Mouse (Mus musculus) testis, adult 2 months (tissue): ENCODE results near the gene Olfr957.

ENCODE experiments used
- CTCF ChIP-seq: fragments of 200-500 bp; IDR thresholded peaks from 2 replicates; pipeline ENCODE4 v1.5.1; 2012; ENCODE audit warnings: low read depth, mild to moderate bottlenecking, inconsistent platforms, low read length, moderate library complexity; ENCODE audit not compliant: control insufficient read depth, insufficient read depth, insufficient replicate concordance
- POLR2A ChIP-seq: fragments of 200-500 bp; IDR thresholded peaks from 2 replicates; pipeline ENCODE4 v1.6.1; 2012; ENCODE audit warnings: low read depth, mild to moderate bottlenecking, inconsistent platforms, low read length, moderate library complexity; ENCODE audit not compliant: control insufficient read depth

- TF ChIP-seq CTCF = no peak
- TF ChIP-seq POLR2A = no peak
Observed at GRCm38 (mm10) chr9:39553946-39554345, 38.3 kb upstream of the Olfr957 start, which contains the start of gene Olfr958.
